Mouse (Mus musculus) liver, embryonic 12.5 days (tissue): ENCODE data around the gene Cd160. TPM values are rescaled to one million over a fixed set of nuclear protein-coding genes. Genes with fewer than 3 reads are reported as not detected.

ENCODE experiments used
- ATAC-seq: fragments of 200-750 bp; cut with Nextera tagmentation; 2 replicates; pipeline ENCODE4 v1.8.0; 2017; ENCODE audit warnings: moderate number of reproducible peaks, mild to moderate bottlenecking, moderate library complexity
- H3K27ac ChIP-seq: fragments of 300-500 bp; sonication (generic); 2 replicates; pipeline ENCODE4 v1.5.1; 2016; ENCODE audit warnings: mild to moderate bottlenecking
- H3K27me3 ChIP-seq: fragments of 300-500 bp; sonication (generic); replicated peaks from 2 replicates; pipeline ENCODE4 v1.6.1; 2016; ENCODE audit warnings: mild to moderate bottlenecking, moderate library complexity
- H3K36me3 ChIP-seq: fragments of 300-500 bp; sonication (generic); 2 replicates; pipeline ENCODE4 v1.6.1; 2016; ENCODE audit warnings: mild to moderate bottlenecking, moderate library complexity
- H3K4me1 ChIP-seq: fragments of 300-500 bp; sonication (generic); 2 replicates; pipeline ENCODE4 v1.6.1; 2016
- H3K4me2 ChIP-seq: fragments of 300-500 bp; sonication (generic); 2 replicates; pipeline ENCODE4 v1.6.1; 2016; ENCODE audit warnings: mild to moderate bottlenecking, moderate library complexity
- H3K4me3 ChIP-seq: fragments of 300-500 bp; sonication (generic); 2 replicates; pipeline ENCODE4 v1.5.1; 2016; ENCODE audit warnings: mild to moderate bottlenecking, moderate library complexity
- H3K9ac ChIP-seq: fragments of 300-500 bp; sonication (generic); 2 replicates; pipeline ENCODE4 v1.6.1; 2016; ENCODE audit warnings: mild to moderate bottlenecking, moderate library complexity
- H3K9me3 ChIP-seq: fragments of 300-500 bp; sonication (generic); replicated peaks from 2 replicates; pipeline ENCODE4 v1.6.1; 2016; ENCODE audit warnings: mild to moderate bottlenecking, moderate library complexity
- WGBS: fragments of 180-500 bp; shearing (Covaris S2); methylation state at CpG from one replicate; pipeline ENCODE4 v1.1.7; 2016; ENCODE audit not compliant: insufficient replicate concordance; 5-methylcytosine and 5-hydroxymethylcytosine counted together
- polyA plus RNA-seq: library from polyadenylated mRNA; unstranded; fragments of >200 nt; fragmentation: Nextera tagmentation; extraction: Ambion mirVana; gene quantifications from 2 replicates; pipeline ENCODE4 v1.2.1, GENCODE M21; 2016

The Cd160 gene
- 0.08 and 0.13 TPM in 2 replicates for polyA plus RNA-seq

GRCm38 (mm10) chr3:96828984-96829383 is at the start of gene Cd160, which contains the start of gene Pdzk1:
TSS of gene Cd160 (minus strand) at chr3:96829351.
TSS of gene Pdzk1 (plus strand) at chr3:96829284.
- no peak within 1 kb of the TSS for H3K27ac ChIP-seq
- 50% methylated on average over 1 of the region's 1 CpGs for WGBS
- H3K4me1 ChIP-seq, result no peaks in the 10 kb centered on the region
- no peaks in the 10 kb centered on the region for H3K36me3 ChIP-seq
- H3K27me3 ChIP-seq, result 0 out of 2 replicates have a peak, but pooled peaks cover 4% of the 10 kb centered on the region
- no peaks in the 10 kb centered on the region for H3K9me3 ChIP-seq
- no peak within 1 kb of the TSS for H3K9ac ChIP-seq
- ATAC-seq, result no peak
- no peak within 1 kb of the TSS for H3K4me3 ChIP-seq
- H3K4me2 ChIP-seq, result peak within 1 kb of the TSS; percentile 26

DNA sequence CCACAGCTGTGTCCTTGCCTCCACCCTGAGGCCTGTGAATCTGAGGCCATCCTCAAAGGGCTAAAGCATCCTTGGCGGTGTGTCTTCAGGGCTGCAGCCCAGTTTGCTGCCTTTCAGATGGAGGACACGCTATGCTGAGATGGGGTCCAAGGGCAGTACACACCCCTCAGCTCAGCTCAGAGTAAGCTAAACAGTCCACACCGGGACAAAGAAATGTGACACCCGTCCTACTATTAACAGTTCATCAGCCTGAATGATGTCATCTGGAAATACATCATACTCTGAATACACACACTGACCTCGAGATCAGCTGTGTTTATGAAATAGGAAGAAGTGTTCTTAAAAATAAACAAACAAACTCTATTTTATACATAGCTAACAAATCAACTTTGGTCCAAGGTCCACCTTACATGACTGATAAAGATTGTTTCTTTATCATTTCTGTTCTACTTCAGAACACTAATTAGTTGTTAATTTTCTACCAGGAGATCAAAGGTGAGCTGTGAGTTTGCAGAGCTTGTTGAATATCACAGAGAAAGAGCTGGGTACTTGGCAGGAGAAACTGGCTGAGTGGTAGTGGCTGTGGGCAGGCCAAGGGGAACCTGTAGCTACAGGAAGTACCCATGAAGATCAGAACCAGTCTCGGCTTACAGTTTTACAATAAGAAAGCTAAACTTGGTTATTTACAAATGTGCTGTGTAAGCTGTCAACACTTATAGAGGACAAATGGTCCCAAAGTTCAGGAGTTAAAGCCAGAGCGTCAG is 45.8 kb upstream of the Cd160 start:
- no peak for ATAC-seq
- H3K4me2 ChIP-seq, result no peak overlapping the region
- no peak overlapping the region for H3K9ac ChIP-seq
- H3K27ac ChIP-seq, result no peak overlapping the region
- H3K36me3 ChIP-seq, result peaks cover 86% of the 10 kb centered on the region
- no peak overlapping the region for H3K4me3 ChIP-seq
- H3K9me3 ChIP-seq, result no peaks in the 10 kb centered on the region
- H3K4me1 ChIP-seq, result no peaks in the 10 kb centered on the region
- H3K27me3 ChIP-seq, result no peaks in the 10 kb centered on the region
- WGBS, result 74% methylated on average over 7 of the region's 7 CpGs

DNA sequence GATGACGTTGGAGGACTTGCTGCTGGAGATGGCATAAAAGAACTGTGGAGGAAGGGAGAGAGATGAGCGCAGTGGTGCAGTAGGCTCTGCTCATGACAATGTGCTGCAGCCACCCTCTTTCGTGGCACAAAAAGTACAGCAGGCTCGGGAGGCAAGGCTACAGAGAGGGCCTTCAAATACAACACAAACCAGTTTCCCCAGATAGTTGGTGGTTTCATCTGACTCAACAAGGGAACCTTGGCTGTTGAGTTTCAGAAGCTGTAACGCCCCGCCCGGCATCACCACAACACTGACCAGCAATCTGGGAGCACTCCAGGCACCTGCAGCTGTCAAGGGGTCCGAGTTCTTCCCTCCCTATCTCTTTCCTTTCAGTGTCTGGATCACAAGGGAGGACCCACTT is 43.4 kb upstream of the Cd160 start:
- no peaks in the 10 kb centered on the region for H3K4me1 ChIP-seq
- no peak overlapping the region for H3K27ac ChIP-seq
- no peaks in the 10 kb centered on the region for H3K9me3 ChIP-seq
- peaks cover 90% of the 10 kb centered on the region for H3K36me3 ChIP-seq
- ATAC-seq, result no peak
- no peaks in the 10 kb centered on the region for H3K27me3 ChIP-seq
- H3K4me3 ChIP-seq, result no peak overlapping the region
- H3K9ac ChIP-seq, result no peak overlapping the region
- H3K4me2 ChIP-seq, result no peak overlapping the region
- WGBS, result 84% methylated on average over 8 of the region's 8 CpGs

- H3K27ac ChIP-seq, result no peak overlapping the region
- no peaks in the 10 kb centered on the region for H3K27me3 ChIP-seq
- no peaks in the 10 kb centered on the region for H3K9me3 ChIP-seq
- H3K9ac ChIP-seq, result no peak overlapping the region
- no peak for ATAC-seq
- H3K4me2 ChIP-seq, result no peak overlapping the region
- no peaks in the 10 kb centered on the region for H3K4me1 ChIP-seq
- no peak overlapping the region for H3K4me3 ChIP-seq
- peaks cover 81% of the 10 kb centered on the region for H3K36me3 ChIP-seq
- 84% methylated on average over 8 of the region's 8 CpGs for WGBS
Observed at GRCm38 (mm10) chr3:96871070-96871469, 41.9 kb upstream of the Cd160 start.

- Histone ChIP-seq H3K9me3 (no peaks in the 10 kb centered on the region), H3K4me3 (no peak overlapping the region), H3K36me3 (peaks cover 74% of the 10 kb centered on the region), H3K27me3 (no peaks in the 10 kb centered on the region), H3K9ac (no peak overlapping the region), H3K4me1 (no peaks in the 10 kb centered on the region), H3K4me2 (no peak overlapping the region), H3K27ac (no peak overlapping the region)
- no peak for ATAC-seq
- 74% methylated on average over 2 of the region's 2 CpGs for WGBS
Observed at GRCm38 (mm10) chr3:96870270-96870669, 41.1 kb upstream of the Cd160 start.

- Histone ChIP-seq H3K4me2 (no peak overlapping the region), H3K4me1 (no peaks in the 10 kb centered on the region), H3K27ac (no peak overlapping the region), H3K4me3 (no peak overlapping the region), H3K9me3 (no peaks in the 10 kb centered on the region), H3K27me3 (no peaks in the 10 kb centered on the region), H3K36me3 (peaks cover 63% of the 10 kb centered on the region), H3K9ac (no peak overlapping the region)
- no peak for ATAC-seq
- WGBS, result 82% methylated on average over 7 of the region's 7 CpGs
Observed at GRCm38 (mm10) chr3:96869091-96869490, 39.9 kb upstream of the Cd160 start.

DNA sequence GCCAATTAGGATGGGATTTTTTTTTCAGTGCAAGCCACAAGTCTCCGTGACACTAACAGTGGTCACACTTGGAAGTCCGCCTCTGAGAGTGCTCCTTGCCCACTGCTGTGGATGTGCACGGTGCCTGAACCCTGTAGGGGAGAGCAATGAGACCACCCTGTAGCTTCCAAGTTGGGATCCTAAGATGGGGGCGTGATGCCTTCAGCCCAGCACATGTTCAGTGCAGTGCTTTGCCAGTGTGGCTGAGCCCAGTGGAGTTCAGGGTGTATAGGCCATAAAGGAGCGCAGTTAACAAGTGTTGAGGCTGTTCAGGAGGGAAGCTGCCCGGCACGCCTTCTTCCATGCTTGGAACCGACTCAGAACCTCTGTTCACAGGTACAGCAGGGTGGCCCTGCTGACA is 39.4 kb upstream of the Cd160 start:
- Histone ChIP-seq H3K27ac (no peak overlapping the region), H3K9me3 (no peaks in the 10 kb centered on the region), H3K4me2 (no peak overlapping the region), H3K36me3 (peaks cover 58% of the 10 kb centered on the region), H3K27me3 (no peaks in the 10 kb centered on the region), H3K4me3 (no peak overlapping the region), H3K9ac (no peak overlapping the region), H3K4me1 (no peaks in the 10 kb centered on the region)
- WGBS, result 79% methylated on average over 8 of the region's 8 CpGs
- ATAC-seq, result no peak

GRCm38 (mm10) chr3:96867863-96868262 is 38.7 kb upstream of the Cd160 start:
- Histone ChIP-seq H3K4me1 (no peaks in the 10 kb centered on the region), H3K27ac (no peak overlapping the region), H3K4me2 (no peak overlapping the region), H3K27me3 (no peaks in the 10 kb centered on the region), H3K4me3 (no peak overlapping the region), H3K9me3 (no peaks in the 10 kb centered on the region), H3K36me3 (peaks cover 51% of the 10 kb centered on the region), H3K9ac (no peak overlapping the region)
- WGBS, result 85% methylated on average over 3 of the region's 3 CpGs
- no peak for ATAC-seq

DNA sequence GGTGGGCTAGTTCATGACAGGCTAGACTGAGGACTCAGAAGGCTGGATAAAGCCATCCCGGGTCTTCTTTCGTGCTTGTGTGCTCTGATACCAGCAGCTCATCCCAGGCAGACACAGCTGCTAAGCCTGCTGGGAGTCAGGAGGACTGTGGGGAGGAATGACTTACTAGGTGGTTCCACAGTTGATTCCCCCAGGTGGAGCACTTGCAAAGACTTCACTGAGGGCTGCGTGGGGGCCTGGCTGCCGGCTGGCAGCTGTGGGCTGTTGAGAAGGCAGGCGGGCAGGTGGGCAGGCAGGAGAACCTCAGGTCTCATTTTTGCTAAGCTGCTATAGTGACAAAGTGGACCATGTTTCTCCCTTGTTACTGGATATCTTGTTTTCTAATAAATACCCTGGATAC is 31.3 kb upstream of the Cd160 start:
- no peak overlapping the region for H3K4me3 ChIP-seq
- WGBS, result 92% methylated on average over 5 of the region's 5 CpGs

GRCm38 (mm10) chr3:96855833-96856232 is 26.7 kb upstream of the Cd160 start:
- no peaks in the 10 kb centered on the region for H3K4me1 ChIP-seq
- no peak overlapping the region for H3K4me2 ChIP-seq
- H3K27me3 ChIP-seq, result no peaks in the 10 kb centered on the region
- peaks cover 7% of the 10 kb centered on the region for H3K36me3 ChIP-seq
- 75% methylated on average over 3 of the region's 3 CpGs for WGBS
- no peaks in the 10 kb centered on the region for H3K9me3 ChIP-seq
- no peak overlapping the region for H3K27ac ChIP-seq
- H3K9ac ChIP-seq, result no peak overlapping the region
- ATAC-seq, result no peak
- H3K4me3 ChIP-seq, result no peak overlapping the region

More for the DNA sequence above, 31.3 kb upstream of the Cd160 start:
- Histone ChIP-seq H3K4me2 (no peak overlapping the region), H3K9ac (no peak overlapping the region), H3K36me3 (peaks cover 10% of the 10 kb centered on the region), H3K9me3 (no peaks in the 10 kb centered on the region), H3K27me3 (no peaks in the 10 kb centered on the region), H3K4me1 (no peaks in the 10 kb centered on the region), H3K27ac (no peak overlapping the region)
- no peak for ATAC-seq

DNA sequence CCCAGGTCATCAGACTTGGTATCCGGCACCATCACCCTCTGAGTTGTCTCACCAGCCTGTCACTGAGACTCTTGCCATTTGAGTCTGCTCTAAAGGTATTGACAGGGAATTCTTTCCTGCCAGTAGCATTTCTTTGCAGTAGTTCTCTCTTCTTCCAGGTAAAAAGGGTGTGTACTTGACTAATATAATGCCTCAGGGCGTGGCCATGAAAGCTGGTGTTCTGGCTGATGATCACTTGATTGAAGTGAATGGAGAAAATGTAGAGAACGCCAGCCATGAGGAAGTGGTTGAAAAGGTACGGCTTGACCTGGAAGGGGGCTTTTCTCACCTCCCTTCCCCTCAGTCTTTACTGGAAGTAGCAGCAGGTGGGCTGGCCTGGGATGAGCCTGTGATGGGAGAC is 25.2 kb upstream of the Cd160 start:
- Histone ChIP-seq H3K4me2 (no peak overlapping the region), H3K4me3 (no peak overlapping the region), H3K27ac (no peak overlapping the region), H3K4me1 (no peaks in the 10 kb centered on the region), H3K9ac (no peak overlapping the region), H3K9me3 (no peaks in the 10 kb centered on the region), H3K27me3 (no peaks in the 10 kb centered on the region), H3K36me3 (no peaks in the 10 kb centered on the region)
- 72% methylated on average over 4 of the region's 4 CpGs for WGBS
- ATAC-seq, result no peak

GRCm38 (mm10) chr3:96852561-96852960 is 23.4 kb upstream of the Cd160 start:
- Histone ChIP-seq H3K9me3 (no peaks in the 10 kb centered on the region), H3K4me3 (no peak overlapping the region), H3K4me2 (no peak overlapping the region), H3K4me1 (peaks cover 9% of the 10 kb centered on the region), H3K27me3 (no peaks in the 10 kb centered on the region), H3K27ac (no peak overlapping the region), H3K9ac (no peak overlapping the region), H3K36me3 (no peaks in the 10 kb centered on the region)
- ATAC-seq, result no peak
- WGBS, result 51% methylated on average over 6 of the region's 6 CpGs
